Mouse (Mus musculus): ENCODE measurements around the gene Lhx6.

DNA sequence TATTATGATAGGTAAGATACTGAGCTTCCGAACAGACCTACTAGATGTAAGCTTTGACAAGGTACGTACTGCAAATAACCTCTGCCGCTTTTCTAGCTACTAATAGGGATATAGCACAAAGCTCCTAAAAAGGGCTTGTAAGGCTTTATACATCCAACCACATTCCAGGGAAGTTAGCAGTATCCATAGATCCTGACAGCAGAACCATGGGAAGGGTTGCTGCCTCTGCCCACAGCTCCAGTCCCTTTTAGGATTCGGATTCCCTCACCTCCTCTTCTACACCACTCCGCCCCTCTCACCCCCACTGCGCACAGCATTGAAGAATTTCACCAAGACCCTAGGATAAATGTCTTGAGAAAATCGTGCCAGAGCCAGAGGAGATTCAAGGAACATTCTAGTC lies 11.9 kb downstream of the Lhx6 start:
- TF ChIP-seq POLR2A (IDR thresholded peaks at IDR 0.05; ENCODE audit: insufficient read depth, low read depth, low read length) (no peak), CTCF (IDR thresholded peaks at IDR 0.05; ENCODE audit: insufficient read depth, low read depth, low read length) (no peak)
